Mouse (Mus musculus) liver, adult (tissue): ENCODE results near the gene Zfp605.

Source experiments
- GATA4 ChIP-seq: IDR thresholded peaks from 2 replicates; pipeline ENCODE4 v1.6.1; 2014; ENCODE audit warnings: mild to moderate bottlenecking, low read length; ENCODE audit not compliant: insufficient replicate concordance

Zfp605 gene

GRCm38 (mm10) chr5:110176362-110177020 is 66.6 kb downstream of the Zfp605 start, which contains the start of gene Golga3:
Golga3 (plus strand) TSS chr5:110176701.
- TF ChIP-seq GATA4: no peak

- TF ChIP-seq GATA4: no peak
Measured at GRCm38 (mm10) chr5:110177021-110177420, 67.1 kb downstream of the Zfp605 start.

- no peak for TF ChIP-seq GATA4
Measured at GRCm38 (mm10) chr5:110178628-110179027, 68.7 kb downstream of the Zfp605 start.
